Mouse (Mus musculus) cerebellum, postnatal 10 days (tissue): Measurements from ENCODE around the gene Abhd13.

ENCODE experiments used
- DNase-seq, 2 experiments: peaks; one replicate each; pipeline ENCODE4 v3.0.0; 2021; ENCODE audit warnings: mixed read lengths in 2 of 2

Gene Abhd13

GRCm38 (mm10) chr8:9977573-9978314, at the start of gene Abhd13, which contains the start of gene Lig4:
Abhd13 (plus strand) TSS chr8:9977707.
Lig4 (minus strand) TSS chr8:9977686.
- peak; percentile 99 for DNase-seq

GRCm38 (mm10) chr8:9929746-9930445, 47.6 kb upstream of the Abhd13 start:
- peak; percentile 78 to 84 for DNase-seq

GRCm38 (mm10) chr8:9932711-9933110, 44.8 kb upstream of the Abhd13 start:
- DNase-seq: peak; percentile 58 to 64

GRCm38 (mm10) chr8:9934891-9935565, 42.5 kb upstream of the Abhd13 start:
- DNase-seq: peak; percentile 73 to 79

- DNase-seq: no peak
These were observed 41.9 kb upstream of the Abhd13 start for GRCm38 (mm10) chr8:9935574-9935973.

GRCm38 (mm10) chr8:9949134-9949890, 28.2 kb upstream of the Abhd13 start:
- peak; percentile 52 to 58 for DNase-seq

- no peak for DNase-seq
These were observed 19.2 kb upstream of the Abhd13 start for GRCm38 (mm10) chr8:9958338-9958737.

GRCm38 (mm10) chr8:9959919-9960318, 17.6 kb upstream of the Abhd13 start:
- no peak for DNase-seq

- DNase-seq: no peak
These were observed 5.6 kb upstream of the Abhd13 start for GRCm38 (mm10) chr8:9971866-9972265.

- DNase-seq: no peak
These were observed 2.2 kb upstream of the Abhd13 start for GRCm38 (mm10) chr8:9975276-9975675.

GRCm38 (mm10) chr8:9975898-9976611, 1.5 kb upstream of the Abhd13 start:
- DNase-seq: peak; percentile 97 to 99

- DNase-seq: peak in 1 of 2 experiments; percentile 10
These were observed 491 bp upstream of the Abhd13 start for GRCm38 (mm10) chr8:9977016-9977415.

- DNase-seq: peak; percentile 68 to 75
These were observed 1.1 kb downstream of the Abhd13 start for GRCm38 (mm10) chr8:9978475-9979230.

- DNase-seq: peak; percentile 13 to 18
These were observed 2.2 kb downstream of the Abhd13 start for GRCm38 (mm10) chr8:9979746-9980145.

- no peak for DNase-seq
These were observed 2.7 kb downstream of the Abhd13 start for GRCm38 (mm10) chr8:9980188-9980587.

- DNase-seq: no peak
These were observed 26.6 kb downstream of the Abhd13 start for GRCm38 (mm10) chr8:10004115-10004514.

GRCm38 (mm10) chr8:10006156-10006985, 28.9 kb downstream of the Abhd13 start, which contains the start of gene Tnfsf13b:
Tnfsf13b (plus strand) TSS chr8:10006467.
- peak in 1 of 2 experiments; percentile 21 for DNase-seq

GRCm38 (mm10) chr8:10006986-10007659, 29.6 kb downstream of the Abhd13 start:
- peak; percentile 59 to 60 for DNase-seq

GRCm38 (mm10) chr8:10007660-10008028, 30.1 kb downstream of the Abhd13 start:
- no peak for DNase-seq

- no peak for DNase-seq
These were observed 38.7 kb downstream of the Abhd13 start for GRCm38 (mm10) chr8:10016252-10016651.
